Mouse (Mus musculus) embryonic fibroblast, embryonic 13.5 days (primary cell): ENCODE results near the gene Fam198b. TPM values are rescaled to one million over a fixed set of nuclear protein-coding genes. Genes with fewer than 3 reads are reported as not detected.

ENCODE experiments used
- H3K27ac ChIP-seq: 2 replicates; pipeline ENCODE4 v1.5.1; 2012; ENCODE audit warnings: low read length, control low read depth, inconsistent platforms; ENCODE audit not compliant: insufficient read depth
- H3K4me1 ChIP-seq: 2 replicates; pipeline ENCODE4 v1.6.1; 2011; ENCODE audit warnings: low read length; ENCODE audit not compliant: control insufficient read depth, insufficient read depth
- H3K4me3 ChIP-seq: 2 replicates; pipeline ENCODE4 v1.5.1; 2011; ENCODE audit warnings: mild to moderate bottlenecking, control low read depth, low read length; ENCODE audit not compliant: insufficient read depth
- CTCF ChIP-seq: IDR thresholded peaks from 2 replicates; pipeline ENCODE4 v1.5.1; 2011; ENCODE audit warnings: mild to moderate bottlenecking, control low read depth, low read length, moderate library complexity, borderline replicate concordance; ENCODE audit not compliant: insufficient read depth
- POLR2A ChIP-seq: IDR thresholded peaks from 2 replicates; pipeline ENCODE4 v1.6.1; 2011; ENCODE audit warnings: low read depth, mild to moderate bottlenecking, control low read depth, low read length, moderate library complexity
- polyA plus RNA-seq: library from polyadenylated mRNA; stranded (reverse); fragments of >200 nt; gene quantifications from 2 replicates; pipeline ENCODE4 v1.2.4, GENCODE M21; 2011; ENCODE audit warnings: low read depth; ENCODE audit not compliant: missing spikeins, insufficient read length

The Fam198b gene
- polyA plus RNA-seq, 1 experiment: 188 TPM

DNA sequence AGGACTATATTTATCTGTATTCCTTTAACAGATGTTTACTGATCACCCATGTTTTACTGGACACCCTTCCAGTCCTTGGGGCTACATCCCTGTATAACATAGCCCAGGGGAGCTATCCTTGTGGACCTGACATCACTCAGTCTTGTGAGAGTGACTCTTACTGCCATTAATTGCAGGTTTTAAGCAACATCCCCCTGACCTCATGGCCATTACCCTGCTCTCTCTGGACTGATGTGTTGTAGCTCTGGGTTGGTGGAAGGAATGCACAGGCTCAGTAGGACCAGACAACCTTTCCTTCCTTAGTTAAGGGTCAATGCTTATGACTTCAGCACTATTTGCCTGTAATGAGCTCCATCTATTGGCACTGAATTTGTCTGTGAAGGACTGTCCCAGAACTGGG lies 14.2 kb downstream of the Fam198b start:
- peaks cover 13% of the 10 kb centered on the region for H3K4me1 ChIP-seq
- peak overlapping the region; percentile 4; the same call in 1 of the 2 replicates for H3K27ac ChIP-seq

GRCm38 (mm10) chr3:79899906-79900305 lies 15.6 kb downstream of the Fam198b start:
- Histone ChIP-seq H3K4me1 (peaks cover 15% of the 10 kb centered on the region), H3K27ac (no peak overlapping the region), H3K4me3 (no peak overlapping the region)
- TF ChIP-seq CTCF (no peak), POLR2A (no peak)

More for the DNA sequence above, 14.2 kb downstream of the Fam198b start:
- H3K4me3 ChIP-seq: no peak overlapping the region
- TF ChIP-seq POLR2A (no peak), CTCF (no peak)

DNA sequence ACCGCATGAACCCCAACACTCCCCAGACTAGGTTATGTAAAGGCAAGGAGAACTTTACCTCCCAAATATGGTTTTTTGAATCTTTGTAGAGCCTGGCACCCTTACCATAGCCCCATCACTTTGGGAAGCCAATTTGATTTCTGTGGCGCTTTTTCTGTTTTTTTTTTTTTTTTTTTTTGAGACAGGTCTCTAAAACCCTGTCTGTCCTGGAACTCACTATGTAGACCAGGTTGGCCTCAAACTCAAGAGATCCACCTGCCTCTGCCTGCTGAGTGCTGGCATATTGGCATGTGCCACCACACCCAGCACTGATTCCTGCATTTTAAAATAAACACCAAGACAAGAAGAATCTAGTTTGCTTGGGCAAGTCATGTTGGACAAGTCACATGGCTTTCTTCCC lies 16.2 kb downstream of the Fam198b start:
- Histone ChIP-seq H3K4me3 (no peak overlapping the region), H3K27ac (no peak overlapping the region), H3K4me1 (peaks cover 15% of the 10 kb centered on the region)
- TF ChIP-seq CTCF (no peak), POLR2A (no peak)

DNA sequence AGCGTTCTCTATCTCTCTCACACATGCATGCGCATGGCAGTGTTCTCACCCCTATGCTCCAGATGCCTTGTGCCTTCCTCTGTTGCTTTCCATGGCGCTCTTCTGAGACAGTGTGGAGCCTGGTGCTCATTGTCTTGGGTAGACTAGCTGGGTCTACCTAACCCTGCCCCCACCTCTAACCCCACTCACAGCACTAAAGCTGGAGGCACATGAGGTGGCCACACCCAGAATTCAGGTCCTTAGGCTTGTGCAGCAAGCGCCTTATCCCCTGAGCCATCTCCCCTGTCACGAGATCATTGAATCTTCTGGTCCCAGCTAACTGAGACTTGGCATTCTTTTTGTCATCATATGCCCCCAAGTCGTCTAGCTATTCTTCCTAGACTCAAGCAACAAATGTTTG lies 17.0 kb downstream of the Fam198b start:
- Histone ChIP-seq H3K4me3 (no peak overlapping the region), H3K4me1 (peaks cover 17% of the 10 kb centered on the region), H3K27ac (no peak overlapping the region)
- TF ChIP-seq CTCF (no peak), POLR2A (no peak)

GRCm38 (mm10) chr3:79901734-79902133 lies 17.4 kb downstream of the Fam198b start:
- peaks cover 21% of the 10 kb centered on the region for H3K4me1 ChIP-seq
- no peak for TF ChIP-seq CTCF
- no peak for TF ChIP-seq POLR2A
- no peak overlapping the region for H3K27ac ChIP-seq
- no peak overlapping the region for H3K4me3 ChIP-seq

DNA sequence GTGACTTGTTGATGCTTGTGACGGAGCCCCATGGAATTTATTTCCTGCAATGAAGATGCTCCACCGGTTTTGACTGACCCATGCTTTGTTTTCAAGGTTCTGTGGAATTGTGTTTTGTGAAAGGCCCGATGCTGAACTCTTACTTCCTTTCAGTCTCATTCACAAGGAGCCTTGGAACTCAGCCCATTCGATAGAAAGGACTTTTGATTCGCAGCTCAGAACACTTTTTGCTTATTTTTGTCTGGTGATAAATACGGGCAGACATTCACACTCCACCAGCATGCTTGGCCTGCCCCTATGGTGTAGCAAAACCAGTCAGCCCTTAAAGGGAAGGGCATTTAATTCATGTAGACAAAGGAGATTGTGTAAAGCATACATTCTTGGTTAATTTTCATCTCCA lies 19.5 kb downstream of the Fam198b start:
- H3K4me1 ChIP-seq: peaks cover 25% of the 10 kb centered on the region
- H3K27ac ChIP-seq: peak overlapping the region; percentile 68
- TF ChIP-seq POLR2A: no peak
- no peak for TF ChIP-seq CTCF
- no peak overlapping the region for H3K4me3 ChIP-seq

- H3K4me3 ChIP-seq: no peak overlapping the region
- H3K27ac ChIP-seq: peak overlapping the region; percentile 23; the same call in 1 of the 2 replicates
- H3K4me1 ChIP-seq: peaks cover 25% of the 10 kb centered on the region
- TF ChIP-seq POLR2A: no peak
- no peak for TF ChIP-seq CTCF
Observed at GRCm38 (mm10) chr3:79904238-79904757, 20.0 kb downstream of the Fam198b start.

- TF ChIP-seq POLR2A: no peak
- no peak for TF ChIP-seq CTCF
- H3K27ac ChIP-seq: no peak overlapping the region
- H3K4me1 ChIP-seq: peaks cover 25% of the 10 kb centered on the region
- no peak overlapping the region for H3K4me3 ChIP-seq
Observed at GRCm38 (mm10) chr3:79905397-79905796, 21.1 kb downstream of the Fam198b start.

- H3K4me3 ChIP-seq: no peak overlapping the region
- peaks cover 25% of the 10 kb centered on the region for H3K4me1 ChIP-seq
- peak overlapping the region; percentile 69; the same call in 1 of the 2 replicates for H3K27ac ChIP-seq
- TF ChIP-seq CTCF (no peak), POLR2A (no peak)
Observed at GRCm38 (mm10) chr3:79906250-79907045, 22.1 kb downstream of the Fam198b start.

DNA sequence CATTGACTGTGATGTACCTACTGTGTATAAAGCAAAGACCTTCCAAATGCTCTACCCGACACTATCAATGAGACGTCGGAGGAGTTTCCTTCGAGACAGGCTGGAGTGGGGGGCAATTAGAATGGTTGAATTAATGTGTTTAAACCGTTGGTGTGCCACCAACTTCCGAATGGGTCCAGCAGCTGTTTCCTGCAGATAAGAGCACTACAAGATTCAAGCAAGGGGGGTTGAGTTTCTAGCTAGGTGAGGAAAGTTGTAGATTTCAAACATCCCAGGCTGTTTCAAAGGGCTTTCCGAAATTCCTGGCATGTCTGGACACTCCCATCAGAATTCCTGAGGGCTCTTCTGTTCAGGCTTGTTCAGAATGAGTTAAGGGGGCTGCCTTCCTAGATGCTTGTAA lies 22.9 kb downstream of the Fam198b start:
- TF ChIP-seq CTCF (no peak), POLR2A (no peak)
- Histone ChIP-seq H3K27ac (peak overlapping the region; percentile 69), H3K4me1 (peaks cover 23% of the 10 kb centered on the region), H3K4me3 (no peak overlapping the region)
